Mouse (Mus musculus) left cerebral cortex, postnatal 14 days (tissue): ENCODE data around the gene Itk. TPM values are rescaled to one million over a fixed set of nuclear protein-coding genes. Genes with fewer than 3 reads are reported as not detected.

Source experiments
- DNase-seq, 2 experiments: peaks; one replicate each; pipeline ENCODE4 v3.0.0; 2021 to 2022; ENCODE audit warnings: low spot score in 2 of 2, mixed read lengths in 1 of 2
- intact Hi-C: fragments of 180-260 bp; cut with DNase I; formaldehyde crosslinking; loops from one replicate; pipeline ENCODE4 v1.15.1; 2025
- total RNA-seq, 2 experiments: library from RNA; stranded (reverse); gene quantifications; 2 replicates each; pipeline ENCODE4 v1.2.3; 2021

Itk gene
- total RNA-seq, 2 experiments from 2014 or later = 0.11 to 0.44 TPM

- no peak for DNase-seq
- intact Hi-C loops = no loop called here
Measured at GRCm38 (mm10) chr11:46289561-46289960, 99.8 kb downstream of the Itk start.

- intact Hi-C loops = no loop called here
Measured at GRCm38 (mm10) chr11:46289022-46289421, 100.3 kb downstream of the Itk start.

GRCm38 (mm10) chr11:46288091-46288490 is 101.2 kb downstream of the Itk start:
- intact Hi-C loops = no loop called here
- DNase-seq = no peak

More at GRCm38 (mm10) chr11:46289022-46289421, 100.3 kb downstream of the Itk start:
- DNase-seq = no peak

GRCm38 (mm10) chr11:46286803-46287202 is 102.5 kb downstream of the Itk start:
- DNase-seq = peak; percentile 38 to 55
- intact Hi-C loops = no loop called here

DNA sequence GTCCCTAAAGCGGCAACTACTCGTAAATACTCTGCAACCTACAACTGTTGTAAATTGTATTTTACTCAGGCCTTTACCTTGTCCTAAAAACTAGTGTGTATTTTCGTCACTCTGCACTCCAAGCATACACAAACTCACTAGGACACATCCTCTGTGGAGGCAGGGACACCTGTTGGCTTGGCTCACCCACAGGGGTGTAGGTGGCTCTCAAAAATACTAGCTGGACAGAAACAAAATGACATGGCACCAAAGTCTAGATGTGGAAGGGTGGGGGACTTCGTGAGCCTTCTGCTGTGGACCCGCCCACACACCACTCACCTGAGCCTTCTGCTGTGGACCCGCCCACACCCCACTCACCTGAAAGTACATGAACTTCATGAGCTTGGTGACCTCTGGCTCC is 105.5 kb downstream of the Itk start:
- intact Hi-C loops = no loop called here
- no peak for DNase-seq

DNA sequence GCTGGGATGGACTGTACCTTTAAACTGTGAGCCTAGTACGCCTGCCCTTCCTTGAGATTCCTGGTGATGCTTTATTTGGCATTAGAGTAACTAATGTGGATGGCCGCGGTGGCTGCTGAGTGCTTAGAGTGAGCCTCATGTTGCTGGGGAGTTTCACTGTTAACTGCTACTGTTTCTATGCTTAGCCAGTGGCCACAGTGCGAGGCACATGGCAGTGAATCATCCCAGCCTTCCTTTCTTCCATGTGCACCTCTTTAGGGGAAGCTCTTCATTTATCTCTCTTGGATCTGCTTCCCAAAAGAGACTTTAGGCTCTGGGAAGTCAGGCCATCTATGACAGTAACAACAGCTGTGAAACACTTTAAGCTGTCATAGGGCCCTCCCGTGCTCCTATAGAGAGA is 106.7 kb downstream of the Itk start:
- intact Hi-C loops = no loop called here
- no peak for DNase-seq

- peak in 1 of 2 experiments; percentile 44 for DNase-seq
- intact Hi-C loops = no loop called here
Measured at GRCm38 (mm10) chr11:46278709-46279108, 110.6 kb downstream of the Itk start.

- intact Hi-C loops = no loop called here
- DNase-seq = no peak
Measured at GRCm38 (mm10) chr11:46278140-46278539, 111.2 kb downstream of the Itk start.

- DNase-seq = peak in 1 of 2 experiments; percentile 61
- intact Hi-C loops = no loop called here
Measured at GRCm38 (mm10) chr11:46276778-46277177, 112.5 kb downstream of the Itk start.

- intact Hi-C loops = no loop called here
- no peak for DNase-seq
Measured at GRCm38 (mm10) chr11:46276168-46276567, 113.1 kb downstream of the Itk start.

DNA sequence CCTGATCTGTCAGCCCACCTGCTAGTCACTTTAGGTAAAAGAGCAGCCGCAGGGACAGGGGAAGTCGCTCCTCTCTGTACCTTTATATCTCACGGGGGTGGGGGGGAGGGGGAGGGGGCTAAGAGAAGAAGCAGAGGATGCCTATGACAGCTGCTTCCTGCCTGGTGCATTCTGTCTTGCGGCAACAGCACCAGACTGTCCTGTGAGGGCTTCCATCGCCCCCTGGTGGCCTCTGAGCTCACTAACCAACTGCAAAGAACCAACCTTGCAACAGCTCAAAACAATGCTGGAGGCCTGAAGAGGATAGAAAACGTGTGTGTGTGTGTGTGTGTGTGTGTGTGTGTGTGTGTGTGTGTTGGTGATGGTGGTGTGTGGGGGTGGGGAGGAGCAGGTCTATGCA is 114.0 kb downstream of the Itk start:
- peak; percentile 85 to 93 for DNase-seq
- intact Hi-C loops = no loop called here

Other genes starting within 250 kb of the Itk start
- gene Nipal4, start 223.0 kb downstream of the Itk start, total RNA-seq = 1 to 10 TPM; 1.6 to 2.6 TPM
- 1 to 10 TPM; 6.7 to 7.3 TPM for gene Fndc9, start 154.0 kb downstream of the Itk start, total RNA-seq
- gene Cyfip2, start 76.7 kb downstream of the Itk start, total RNA-seq = 100 to 1,000 TPM; 378 to 408 TPM
- not detected for gene Fam71b, start 7.0 kb upstream of the Itk start, total RNA-seq
- 10 to 100 TPM; 30.2 to 36.5 TPM for gene Med7, start 47.4 kb upstream of the Itk start, total RNA-seq
- 1 to 10 TPM; 1.1 to 1.7 TPM for gene Havcr2, start 65.4 kb upstream of the Itk start, total RNA-seq
- not detected for gene Gm12169, start 134.7 kb upstream of the Itk start, total RNA-seq
- under 1 TPM; 0.29 to 0.32 TPM for gene BC053393, start 182.0 kb upstream of the Itk start, total RNA-seq
- not detected for gene Dppa1, start 239.7 kb upstream of the Itk start, total RNA-seq